Mouse (Mus musculus) brain, embryonic 14.5 days (tissue): ENCODE results near the gene Slc35c2. TPM values are rescaled to one million over a fixed set of nuclear protein-coding genes. Genes with fewer than 3 reads are reported as not detected.
A peak's percentile ranks its signal among the peaks of the same experiment; 100 is the strongest.

Experiments used
- DNase-seq: peaks from one replicate; pipeline ENCODE4 v3.0.0-alpha.2; 2011; ENCODE audit warnings: low read depth
- CTCF ChIP-seq: fragments of 200-500 bp; IDR thresholded peaks from 2 replicates; pipeline ENCODE4 v1.5.1; 2012; ENCODE audit warnings: inconsistent platforms, mild to moderate bottlenecking, moderate library complexity, borderline replicate concordance; ENCODE audit not compliant: insufficient read depth, insufficient read length; ENCODE audit errors: extremely low read depth
- POLR2A ChIP-seq: fragments of 200-500 bp; IDR thresholded peaks from 2 replicates; pipeline ENCODE4 v1.6.1; 2012; ENCODE audit warnings: mild to moderate bottlenecking, inconsistent platforms, borderline replicate concordance; ENCODE audit not compliant: poor library complexity, insufficient read depth, insufficient read length, severe bottlenecking; ENCODE audit errors: extremely low read depth
- polyA plus RNA-seq: library from polyadenylated mRNA; depleted of rRNA; stranded (reverse); fragments of >200 nt; gene quantifications from 2 replicates; pipeline ENCODE4 v1.2.3, GENCODE M21; 2012; rRNA removed

Gene Slc35c2
- 62.3 and 78.7 TPM in 2 replicates for polyA plus RNA-seq

GRCm38 (mm10) chr2:165287202-165287984, at the start of gene Slc35c2:
Gene Slc35c2 (minus strand): TSS chr2:165287869.
- peak; percentile 66; the same call in 1 of the 2 replicates for TF ChIP-seq POLR2A
- peak; percentile 11; the same call in 1 of the 2 replicates for TF ChIP-seq CTCF
- DNase-seq: peak; percentile 98

GRCm38 (mm10) chr2:165337191-165337590, 49.5 kb upstream of the Slc35c2 start:
- DNase-seq: peak; percentile 61
- TF ChIP-seq CTCF (peak; percentile 65; the same call in 1 of the 2 replicates), POLR2A (no peak)

- TF ChIP-seq POLR2A: no peak
- TF ChIP-seq CTCF: no peak
These were observed 45.0 kb upstream of the Slc35c2 start for GRCm38 (mm10) chr2:165332610-165333210.

GRCm38 (mm10) chr2:165329703-165330102, 42.0 kb upstream of the Slc35c2 start:
- DNase-seq: no peak

More at GRCm38 (mm10) chr2:165332610-165333210, 45.0 kb upstream of the Slc35c2 start:
- no peak for DNase-seq

GRCm38 (mm10) chr2:165328746-165329145, 41.1 kb upstream of the Slc35c2 start:
- no peak for TF ChIP-seq CTCF
- no peak for TF ChIP-seq POLR2A

More at GRCm38 (mm10) chr2:165329703-165330102, 42.0 kb upstream of the Slc35c2 start:
- TF ChIP-seq CTCF (no peak), POLR2A (no peak)

GRCm38 (mm10) chr2:165327386-165327785, 39.7 kb upstream of the Slc35c2 start:
- TF ChIP-seq CTCF (no peak), POLR2A (no peak)
- DNase-seq: peak; percentile 64

More at GRCm38 (mm10) chr2:165328746-165329145, 41.1 kb upstream of the Slc35c2 start:
- no peak for DNase-seq

- peak; percentile 99 for DNase-seq
- TF ChIP-seq POLR2A: peak; percentile 88
- TF ChIP-seq CTCF: no peak
These were observed 38.9 kb upstream of the Slc35c2 start, which contains the start of gene Elmo2 for GRCm38 (mm10) chr2:165326304-165327190. Gene Elmo2 (minus strand): TSS chr2:165326479.

- no peak for DNase-seq
These were observed 38.0 kb upstream of the Slc35c2 start for GRCm38 (mm10) chr2:165325521-165326303.

GRCm38 (mm10) chr2:165323928-165324327, 36.3 kb upstream of the Slc35c2 start:
- no peak for DNase-seq
- TF ChIP-seq CTCF (no peak), POLR2A (no peak)

More at GRCm38 (mm10) chr2:165325521-165326303, 38.0 kb upstream of the Slc35c2 start:
- TF ChIP-seq CTCF: no peak
- no peak for TF ChIP-seq POLR2A

GRCm38 (mm10) chr2:165323484-165323883, 35.8 kb upstream of the Slc35c2 start:
- DNase-seq: no peak
- no peak for TF ChIP-seq CTCF
